Mouse (Mus musculus) liver, embryonic 18 days (tissue): ENCODE results near the gene Gm6502. TPM values are rescaled to one million over a fixed set of nuclear protein-coding genes. Genes with fewer than 3 reads are reported as not detected.

Experiments
- polyA plus RNA-seq: library from polyadenylated mRNA; depleted of rRNA; stranded (reverse); fragments of >200 nt; gene quantifications from 2 replicates; pipeline ENCODE4 v1.2.3, GENCODE M21; 2012; rRNA removed

Gene Gm6502
- polyA plus RNA-seq, result not detected in 2 replicates

DNA sequence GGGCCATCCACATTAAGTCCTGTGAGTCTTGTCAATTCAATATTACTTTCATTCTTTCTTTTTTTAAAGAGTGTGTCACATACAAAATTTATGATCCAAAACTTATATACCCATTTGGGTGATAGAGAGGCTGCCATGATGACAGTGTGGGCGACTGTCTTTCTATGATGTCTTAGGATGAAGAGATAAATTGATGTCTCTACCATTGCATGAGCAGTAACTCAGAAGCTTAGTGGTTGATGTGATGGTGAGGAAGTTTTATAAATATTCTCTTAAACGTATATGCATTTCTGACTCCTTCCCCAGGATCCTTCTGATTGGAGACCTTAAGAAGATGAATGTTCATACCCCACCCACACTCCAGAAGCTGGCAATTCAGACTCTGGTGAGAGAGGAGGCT lies at the start of gene Gm6502:
Gene Gm6502, plus strand, starts transcription at position 301 of the 400 bp plus-strand sequence.

GRCm38 (mm10) chr5:94306696-94307095 lies 7.5 kb upstream of the Gm6502 start, which contains the start of gene A430089I19Rik:
Gene A430089I19Rik (minus strand): TSS chr5:94306796.

DNA sequence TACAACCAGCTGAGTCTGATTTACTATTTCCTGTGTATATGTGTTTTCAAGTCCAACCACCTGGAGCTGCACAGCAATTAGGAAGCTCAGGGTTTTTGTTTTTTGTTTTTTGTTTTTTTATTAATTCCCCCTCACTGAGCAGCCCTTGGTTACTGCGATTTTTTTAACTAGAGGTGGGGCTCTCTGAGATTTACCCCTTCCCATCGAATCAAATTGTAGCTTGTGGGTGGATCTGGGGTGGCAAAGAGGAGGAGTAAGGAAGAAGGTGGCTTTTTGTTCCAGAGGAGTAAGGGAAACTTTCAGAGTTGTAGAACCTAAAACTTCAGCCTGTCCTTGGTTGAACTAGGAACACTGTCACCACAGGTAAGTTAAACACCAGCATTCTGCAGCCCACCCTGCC lies 25.2 kb downstream of the Gm6502 start, which contains the start of gene AA792892:
Gene AA792892, plus strand, starts transcription at position 301 of the 400 bp plus-strand sequence.

Other genes starting within 250 kb of the Gm6502 start
- not detected in 2 replicates for gene BC061212, start 243.9 kb upstream of the Gm6502 start, polyA plus RNA-seq
- not detected in 2 replicates for gene Gm6351, start 238.1 kb upstream of the Gm6502 start, polyA plus RNA-seq
- not detected in 2 replicates for gene Gm3106, start 96.4 kb upstream of the Gm6502 start, polyA plus RNA-seq
- gene A430089I19Rik, start 7.6 kb upstream of the Gm6502 start, polyA plus RNA-seq, result 0.04 TPM in 1 of 2 replicates, not detected in the other
- not detected in 2 replicates for gene AA792892, start 25.3 kb downstream of the Gm6502 start, polyA plus RNA-seq
- not detected in 2 replicates for gene Gm7682, start 131.3 kb downstream of the Gm6502 start, polyA plus RNA-seq
- gene Gm3139, start 211.9 kb downstream of the Gm6502 start, polyA plus RNA-seq, result not detected in 2 replicates